In genomic region chr11:34009316-34010087, GRCm38 (mm10) we compare ENCODE assay signal across 12 mouse cellular contexts. TPM values are rescaled to one million over a fixed set of nuclear protein-coding genes. Genes with fewer than 3 reads are reported as not detected.
DNase-seq lines count a peak whose midpoint lies in the region; ATAC-seq and TF ChIP-seq lines count a peak whose summit lies in the region.
"Had no signal": no experiment of that assay in that cellular context is flagged by ENCODE, and none has a peak within 500 bp of the region (broad histone marks: within the 10 kb centered on the region; RNA-seq: fewer than 3 reads in every experiment).

No protein-coding gene starts in this region.

- WGBS in lung, postnatal 0 days: 69% methylated on average over 12 of the region's 12 CpGs
- 77% methylated on average over 12 of the region's 12 CpGs for WGBS in forebrain, embryonic 11.5 days

- H3K9ac ChIP-seq in lung, postnatal 0 days (replicated peaks; ENCODE audit: low read depth): no peak overlapping the region
- no peak overlapping the region for H3K9ac ChIP-seq in forebrain, embryonic 11.5 days (ENCODE audit: low read length)
- H3K9ac ChIP-seq: lung, embryonic 14.5 days; neural tube, embryonic 12.5 days had no signal

- no peak for TF ChIP-seq CTCF in lung, postnatal 0 days (IDR thresholded peaks at IDR 0.05)

- peak; percentile 32 for DNase-seq in lung, postnatal 0 days (ENCODE audit: low spot score)
- no peak for DNase-seq in lung, postnatal 14 days
- DNase-seq in thymus, postnatal 36 days: peak; percentile 41 to 63
- DNase-seq in adrenal gland, adult 8-10 months: no peak
- DNase-seq in frontal cortex, postnatal 36 days (ENCODE audit: low spot score in 2 of 2): no peak
- no peak for DNase-seq in forebrain, embryonic 11.5 days (ENCODE audit: low spot score)

- H3K4me2 ChIP-seq in lung, postnatal 0 days (replicated peaks; ENCODE audit: low read depth, low read length): no peak overlapping the region
- no peak overlapping the region for H3K4me2 ChIP-seq in forebrain, embryonic 11.5 days (ENCODE audit: low read depth, low read length, severe bottlenecking)
- H3K4me2 ChIP-seq: lung, embryonic 14.5 days; neural tube, embryonic 12.5 days had no signal

- no peaks in the 10 kb centered on the region for H3K36me3 ChIP-seq in lung, postnatal 0 days (ENCODE audit: insufficient read depth, low read length)
- H3K36me3 ChIP-seq in megakaryocyte, embryonic 14.5 days (replicated peaks; ENCODE audit: low read length): no peaks in the 10 kb centered on the region
- H3K36me3 ChIP-seq in forebrain, embryonic 11.5 days (ENCODE audit: control insufficient read depth, insufficient read depth, low read length): no peaks in the 10 kb centered on the region
- H3K36me3 ChIP-seq: neural tube, embryonic 12.5 days had no signal

- no peaks in the 10 kb centered on the region; the same call in 1 of the 2 replicates for H3K4me1 ChIP-seq in lung, postnatal 0 days (ENCODE audit: insufficient read depth, low read depth, low read length)
- peaks cover 82% of the 10 kb centered on the region for H3K4me1 ChIP-seq in megakaryocyte, embryonic 14.5 days
- H3K4me1 ChIP-seq in forebrain, embryonic 11.5 days (replicated peaks; ENCODE audit: control insufficient read depth, insufficient read depth, low read length): no peaks in the 10 kb centered on the region
- H3K4me1 ChIP-seq: neural tube, embryonic 12.5 days had no signal

- H3K27me3 ChIP-seq in lung, postnatal 0 days (replicated peaks; ENCODE audit: insufficient read depth, low read length): no peaks in the 10 kb centered on the region
- H3K27me3 ChIP-seq in megakaryocyte, embryonic 14.5 days (replicated peaks): no peaks in the 10 kb centered on the region
- H3K27me3 ChIP-seq in forebrain, embryonic 11.5 days (ENCODE audit: control insufficient read depth, insufficient read depth, low read length): no peaks in the 10 kb centered on the region
- H3K27me3 ChIP-seq: neural tube, embryonic 12.5 days had no signal

- no peak overlapping the region for H3K4me3 ChIP-seq in lung, postnatal 0 days (ENCODE audit: low read depth, low read length)
- H3K4me3 ChIP-seq in megakaryocyte, embryonic 14.5 days (replicated peaks): peak overlapping the region; percentile 87
- H3K4me3 ChIP-seq in forebrain, embryonic 11.5 days (ENCODE audit: low read depth, low read length): no peak overlapping the region
- H3K4me3 ChIP-seq: heart, adult 2 months; neural tube, embryonic 12.5 days had no signal

- H3K9me3 ChIP-seq in lung, postnatal 0 days (ENCODE audit: low read length): no peaks in the 10 kb centered on the region
- no peaks in the 10 kb centered on the region for H3K9me3 ChIP-seq in megakaryocyte, embryonic 14.5 days
- no peaks in the 10 kb centered on the region for H3K9me3 ChIP-seq in forebrain, embryonic 11.5 days (ENCODE audit: control insufficient read depth, low read length)
- H3K9me3 ChIP-seq: neural tube, embryonic 12.5 days had no signal

- no peak overlapping the region for H3K27ac ChIP-seq in lung, postnatal 0 days (ENCODE audit: low read length)
- no peak overlapping the region for H3K27ac ChIP-seq in forebrain, embryonic 11.5 days (ENCODE audit: low read depth, low read length)
- H3K27ac ChIP-seq: neural tube, embryonic 12.5 days had no signal

- peak; percentile 48 for ATAC-seq in lung, postnatal 0 days
- ATAC-seq in common myeloid progenitor, adult 5-6 weeks (replicated peaks; ENCODE audit: low read depth, poor library complexity, severe bottlenecking): peak; percentile 20
- ATAC-seq in forebrain, embryonic 11.5 days (replicated peaks; ENCODE audit: low FRiP score): no peak
- ATAC-seq: Patski had no signal

- no peak for TF ChIP-seq EP300 in lung, postnatal 0 days (IDR thresholded peaks at IDR 0.05)

RNA-seq across cellular contexts. Expression of gene Kcnip1, which starts 16.6 kb away (rescaled TPM):
- polyA plus RNA-seq in lung, postnatal 0 days (2015; fragmentation: Nextera tagmentation; extraction: Ambion mirVana): 0.18 and 0.27 TPM in 2 replicates
- total RNA-seq in common myeloid progenitor, adult 5-6 weeks (2017): not detected in 2 replicates
- polyA plus RNA-seq in megakaryocyte, embryonic 14.5 days (2012; ENCODE audit: insufficient read depth, low replicate concordance): not detected in 2 replicates
- 1 to 10 TPM; 2.9 to 8.4 (median 5.9) TPM for total RNA-seq in adrenal gland, adult 8-10 months (2022)
- polyA plus RNA-seq in forebrain, embryonic 11.5 days (2014; fragmentation: Nextera tagmentation; extraction: Ambion mirVana): 7.8 and 8.0 TPM in 2 replicates
- polyA plus RNA-seq: Patski had no signal

RNA-seq across cellular contexts. Expression of gene Lcp2, which starts 37.2 kb away (rescaled TPM):
- 4.5 and 4.9 TPM in 2 replicates for polyA plus RNA-seq in lung, postnatal 0 days (2015; fragmentation: Nextera tagmentation; extraction: Ambion mirVana)
- 19.9 and 32.6 TPM in 2 replicates for total RNA-seq in common myeloid progenitor, adult 5-6 weeks (2017)
- polyA plus RNA-seq in megakaryocyte, embryonic 14.5 days (2012; ENCODE audit: insufficient read depth, low replicate concordance): 68.0 and 131 TPM in 2 replicates
- 1 to 10 TPM; 3.0 to 5.9 (median 4.1) TPM for total RNA-seq in adrenal gland, adult 8-10 months (2022)
- 2.0 and 2.3 TPM in 2 replicates for polyA plus RNA-seq in forebrain, embryonic 11.5 days (2014; fragmentation: Nextera tagmentation; extraction: Ambion mirVana)
- polyA plus RNA-seq: Patski had no signal

RNA-seq across cellular contexts. Expression of gene Kcnmb1, which starts 46.7 kb away (rescaled TPM):
- 0.66 and 0.74 TPM in 2 replicates for polyA plus RNA-seq in lung, postnatal 0 days (2015; fragmentation: Nextera tagmentation; extraction: Ambion mirVana)
- not detected in 2 replicates for total RNA-seq in common myeloid progenitor, adult 5-6 weeks (2017)
- not detected in 2 replicates for polyA plus RNA-seq in megakaryocyte, embryonic 14.5 days (2012; ENCODE audit: insufficient read depth, low replicate concordance)
- total RNA-seq in adrenal gland, adult 8-10 months (2022): under 1 TPM; 0.07 to 0.30 (median 0.13) TPM
- 0.05 TPM in 1 of 2 replicates, not detected in the other for polyA plus RNA-seq in forebrain, embryonic 11.5 days (2014; fragmentation: Nextera tagmentation; extraction: Ambion mirVana)
- polyA plus RNA-seq: Patski had no signal

Comparison
In these comparisons a context has a peak if more than half of its experiments do, and no peak if none do; other contexts are left out.
1. DNase-seq: peak in lung, postnatal 0 days (single experiment) and thymus, postnatal 36 days (2 of 2); none in lung, postnatal 14 days (single experiment), adrenal gland, adult 8-10 months (single experiment), frontal cortex, postnatal 36 days (0 of 2) and forebrain, embryonic 11.5 days (single experiment).
2. RNA of gene Lcp2, which starts 37.2 kb away (polyA plus RNA-seq): 68.0 to 131 TPM in megakaryocyte, embryonic 14.5 days; 4.5 to 4.9 TPM in lung, postnatal 0 days and 2.0 to 2.3 TPM in forebrain, embryonic 11.5 days; every median in the first group is over 10 times any median in the second.